Mouse (Mus musculus) heart, postnatal 0 days (tissue): ENCODE results near the gene Olfr1291-ps1. TPM values are rescaled to one million over a fixed set of nuclear protein-coding genes. Genes with fewer than 3 reads are reported as not detected.

ENCODE experiments used
- ATAC-seq: fragments of 200-750 bp; cut with Nextera tagmentation; 2 replicates; pipeline ENCODE4 v1.8.0; 2017; ENCODE audit warnings: low read depth, moderate number of reproducible peaks, moderate library complexity; ENCODE audit not compliant: insufficient read depth
- DNase-seq: peaks from one replicate; pipeline ENCODE4 v3.0.0-alpha.2; 2016; ENCODE audit warnings: low spot score
- H3K27ac ChIP-seq: fragments of 300-500 bp; sonication (generic); 2 replicates; pipeline ENCODE4 v1.5.1; 2014; ENCODE audit warnings: low read depth, mild to moderate bottlenecking
- H3K27me3 ChIP-seq: fragments of 300-500 bp; sonication (generic); 2 replicates; pipeline ENCODE4 v1.6.1; 2014; ENCODE audit warnings: low read length, mixed read lengths; ENCODE audit not compliant: control insufficient read depth, insufficient read depth
- H3K36me3 ChIP-seq: fragments of 300-500 bp; sonication (generic); replicated peaks from 2 replicates; pipeline ENCODE4 v1.6.1; 2014; ENCODE audit warnings: low read length, mixed read lengths; ENCODE audit not compliant: control insufficient read depth, insufficient read depth
- H3K4me1 ChIP-seq: fragments of 300-500 bp; sonication (generic); 2 replicates; pipeline ENCODE4 v1.6.1; 2014; ENCODE audit warnings: antibody characterized with exemption; ENCODE audit not compliant: control insufficient read depth, insufficient read depth
- H3K4me2 ChIP-seq: fragments of 300-500 bp; sonication (generic); 2 replicates; pipeline ENCODE4 v1.6.1; 2014; ENCODE audit warnings: low read depth, mild to moderate bottlenecking, low read length, moderate library complexity
- H3K4me3 ChIP-seq: fragments of 300-500 bp; sonication (generic); 2 replicates; pipeline ENCODE4 v1.5.1; 2014; ENCODE audit warnings: low read depth, low read length
- H3K9ac ChIP-seq: fragments of 300-500 bp; sonication (generic); replicated peaks from 2 replicates; pipeline ENCODE4 v1.6.1; 2014; ENCODE audit warnings: low read depth, low read length, mixed read lengths
- H3K9me3 ChIP-seq: fragments of 300-500 bp; sonication (generic); replicated peaks from 2 replicates; pipeline ENCODE4 v1.6.1; 2016; ENCODE audit warnings: low read length; ENCODE audit not compliant: control insufficient read depth
- CTCF ChIP-seq: IDR thresholded peaks from 2 replicates; pipeline ENCODE4 v1.5.1; 2016; ENCODE audit warnings: antibody characterized with exemption, control low read depth, low read depth
- EP300 ChIP-seq: IDR thresholded peaks from 2 replicates; pipeline ENCODE4 v1.6.1; 2016; ENCODE audit warnings: antibody characterized with exemption, low read depth
- WGBS: fragments of 180-500 bp; shearing (Covaris S2); extraction: QIAGEN DNeasy Blood & Tissue Kit; methylation state at CpG from one replicate; pipeline ENCODE4 v1.1.7; 2014; 5-methylcytosine and 5-hydroxymethylcytosine counted together
- polyA plus RNA-seq: library from polyadenylated mRNA; unstranded; fragments of >200 nt; fragmentation: Nextera tagmentation; extraction: Ambion mirVana; gene quantifications from 2 replicates; pipeline ENCODE4 v1.2.1, GENCODE M21; 2015
- total RNA-seq: library from RNA; depleted of rRNA; stranded (reverse); fragments of >200 nt; gene quantifications from 2 replicates; pipeline ENCODE4 v1.2.3, GENCODE M21; 2014; ENCODE audit warnings: low replicate concordance; rRNA removed

Olfr1291-ps1 gene
- total and polyA plus RNA-seq, 2 experiments from 2014 or later = not detected

DNA sequence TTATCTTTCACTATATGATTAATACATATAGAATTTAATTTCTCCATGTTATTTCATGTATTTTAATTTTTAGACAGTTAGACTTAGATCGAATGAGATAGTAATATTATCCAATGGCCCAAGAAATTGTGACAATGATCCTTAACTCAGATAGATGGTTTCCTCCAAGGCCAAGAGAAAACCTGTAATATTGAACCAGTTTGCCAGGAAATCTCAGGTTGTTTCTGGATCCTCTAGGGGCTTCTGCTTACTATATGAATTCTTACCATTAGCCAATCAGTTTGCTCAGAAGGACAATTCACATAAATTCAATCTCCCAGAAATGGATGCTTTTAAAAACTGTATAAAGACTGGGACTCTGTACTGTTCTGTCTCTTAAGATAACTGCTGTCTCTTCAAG is 27.9 kb downstream of the Olfr1291-ps1 start, which contains the start of gene Olfr1293-ps:
Gene Olfr1293-ps, plus strand, starts transcription at position 301 of the 400 bp plus-strand sequence.
- WGBS = 72% methylated on average over 1 of the region's 1 CpGs
- no peaks in the 10 kb centered on the region for H3K27me3 ChIP-seq
- H3K36me3 ChIP-seq = no peaks in the 10 kb centered on the region
- no peak within 1 kb of the TSS for H3K4me2 ChIP-seq
- 0 out of 2 replicates have a peak, but pooled peaks cover 7% of the 10 kb centered on the region for H3K9me3 ChIP-seq
- H3K4me1 ChIP-seq = no peaks in the 10 kb centered on the region
- no peak within 1 kb of the TSS for H3K4me3 ChIP-seq
- H3K9ac ChIP-seq = no peak within 1 kb of the TSS
- no peak within 1 kb of the TSS for H3K27ac ChIP-seq
- DNase-seq (no peak), ATAC-seq (no peak)
- TF ChIP-seq EP300 (no peak), CTCF (no peak)

DNA sequence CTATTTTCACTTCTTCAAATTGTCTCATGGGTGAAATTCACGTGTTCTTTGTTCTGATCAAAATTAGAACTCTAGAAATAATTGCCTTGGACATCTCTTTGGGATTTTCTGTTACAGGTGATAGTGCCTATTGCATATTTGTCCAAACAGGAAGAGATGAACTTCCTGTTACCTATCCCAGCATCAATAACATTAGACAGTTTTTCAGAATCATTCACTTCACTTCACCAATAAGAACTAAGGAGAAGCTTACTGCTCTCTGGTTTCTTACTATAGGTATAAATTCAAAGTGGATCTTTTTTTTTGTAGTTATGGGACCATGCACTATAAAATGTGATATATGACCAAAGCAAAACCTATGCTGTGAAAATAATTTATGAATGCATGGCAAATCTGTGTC is 43.2 kb downstream of the Olfr1291-ps1 start, which contains the start of gene Olfr1294:
Gene Olfr1294, minus strand, starts transcription at position 101 of the 400 bp plus-strand sequence.
- H3K9me3 ChIP-seq = no peaks in the 10 kb centered on the region
- no peak for ATAC-seq
- 41% methylated on average over 1 of the region's 1 CpGs for WGBS

More for the DNA sequence above, 43.2 kb downstream of the Olfr1291-ps1 start, which contains the start of gene Olfr1294:
- Histone ChIP-seq H3K4me2 (no peak within 1 kb of the TSS), H3K4me3 (no peak within 1 kb of the TSS), H3K36me3 (no peaks in the 10 kb centered on the region), H3K27me3 (no peaks in the 10 kb centered on the region), H3K27ac (no peak within 1 kb of the TSS), H3K4me1 (no peaks in the 10 kb centered on the region), H3K9ac (no peak within 1 kb of the TSS)
- DNase-seq = no peak
- no peak for TF ChIP-seq EP300
- TF ChIP-seq CTCF = no peak

Other genes with a start within 250 kb of the Olfr1291-ps1 start
- not detected in 2 replicates for gene Olfr1276, start 242.7 kb upstream of the Olfr1291-ps1 start, total RNA-seq
- gene Olfr1276, start 242.7 kb upstream of the Olfr1291-ps1 start, polyA plus RNA-seq = not detected in 2 replicates
- gene Olfr1277, start 223.1 kb upstream of the Olfr1291-ps1 start, total RNA-seq = not detected in 2 replicates
- not detected in 2 replicates for gene Olfr1277, start 223.1 kb upstream of the Olfr1291-ps1 start, polyA plus RNA-seq
- not detected in 2 replicates for gene Olfr1278, start 207.0 kb upstream of the Olfr1291-ps1 start, total RNA-seq
- gene Olfr1278, start 207.0 kb upstream of the Olfr1291-ps1 start, polyA plus RNA-seq = not detected in 2 replicates
- not detected in 2 replicates for gene Olfr1279, start 196.5 kb upstream of the Olfr1291-ps1 start, total RNA-seq
- not detected in 2 replicates for gene Olfr1279, start 196.5 kb upstream of the Olfr1291-ps1 start, polyA plus RNA-seq
- not detected in 2 replicates for gene Olfr1280, start 183.2 kb upstream of the Olfr1291-ps1 start, total RNA-seq
- not detected in 2 replicates for gene Olfr1280, start 183.2 kb upstream of the Olfr1291-ps1 start, polyA plus RNA-seq
- not detected in 2 replicates for gene Olfr1281, start 170.7 kb upstream of the Olfr1291-ps1 start, total RNA-seq
- gene Olfr1281, start 170.7 kb upstream of the Olfr1291-ps1 start, polyA plus RNA-seq = not detected in 2 replicates
- gene Olfr1282, start 161.1 kb upstream of the Olfr1291-ps1 start, total RNA-seq = not detected in 2 replicates
- gene Olfr1282, start 161.1 kb upstream of the Olfr1291-ps1 start, polyA plus RNA-seq = not detected in 2 replicates
- not detected in 2 replicates for gene Olfr1283, start 130.4 kb upstream of the Olfr1291-ps1 start, total RNA-seq
- not detected in 2 replicates for gene Olfr1283, start 130.4 kb upstream of the Olfr1291-ps1 start, polyA plus RNA-seq
- gene Olfr1284, start 121.7 kb upstream of the Olfr1291-ps1 start, total RNA-seq = not detected in 2 replicates
- gene Olfr1284, start 121.7 kb upstream of the Olfr1291-ps1 start, polyA plus RNA-seq = not detected in 2 replicates
- gene Olfr1286, start 74.1 kb upstream of the Olfr1291-ps1 start, total RNA-seq = not detected in 2 replicates
- gene Olfr1286, start 74.1 kb upstream of the Olfr1291-ps1 start, polyA plus RNA-seq = not detected in 2 replicates
- not detected in 2 replicates for gene Olfr1287, start 48.0 kb upstream of the Olfr1291-ps1 start, total RNA-seq
- not detected in 2 replicates for gene Olfr1287, start 48.0 kb upstream of the Olfr1291-ps1 start, polyA plus RNA-seq
- not detected in 2 replicates for gene Olfr1288, start 23.1 kb upstream of the Olfr1291-ps1 start, total RNA-seq
- gene Olfr1288, start 23.1 kb upstream of the Olfr1291-ps1 start, polyA plus RNA-seq = not detected in 2 replicates
- not detected in 2 replicates for gene Olfr1289, start 16.4 kb upstream of the Olfr1291-ps1 start, total RNA-seq
- gene Olfr1289, start 16.4 kb upstream of the Olfr1291-ps1 start, polyA plus RNA-seq = not detected in 2 replicates
- gene Olfr1290, start 3.4 kb upstream of the Olfr1291-ps1 start, total RNA-seq = not detected in 2 replicates
- gene Olfr1290, start 3.4 kb upstream of the Olfr1291-ps1 start, polyA plus RNA-seq = not detected in 2 replicates
- not detected in 2 replicates for gene Olfr1293-ps, start 28.0 kb downstream of the Olfr1291-ps1 start, total RNA-seq
- gene Olfr1293-ps, start 28.0 kb downstream of the Olfr1291-ps1 start, polyA plus RNA-seq = not detected in 2 replicates
- not detected in 2 replicates for gene Olfr1294, start 43.1 kb downstream of the Olfr1291-ps1 start, total RNA-seq
- gene Olfr1294, start 43.1 kb downstream of the Olfr1291-ps1 start, polyA plus RNA-seq = not detected in 2 replicates
- not detected in 2 replicates for gene Olfr1295, start 72.5 kb downstream of the Olfr1291-ps1 start, total RNA-seq
- not detected in 2 replicates for gene Olfr1295, start 72.5 kb downstream of the Olfr1291-ps1 start, polyA plus RNA-seq
- not detected in 2 replicates for gene Olfr1297, start 129.3 kb downstream of the Olfr1291-ps1 start, total RNA-seq
- not detected in 2 replicates for gene Olfr1297, start 129.3 kb downstream of the Olfr1291-ps1 start, polyA plus RNA-seq
- not detected in 2 replicates for gene Olfr1298, start 152.0 kb downstream of the Olfr1291-ps1 start, total RNA-seq
- not detected in 2 replicates for gene Olfr1298, start 152.0 kb downstream of the Olfr1291-ps1 start, polyA plus RNA-seq
- gene Olfr1299, start 164.2 kb downstream of the Olfr1291-ps1 start, total RNA-seq = not detected in 2 replicates
- gene Olfr1299, start 164.2 kb downstream of the Olfr1291-ps1 start, polyA plus RNA-seq = not detected in 2 replicates